Mouse (Mus musculus) heart, embryonic 11.5 days (tissue): ENCODE measurements around the gene Erc1. TPM values are rescaled to one million over a fixed set of nuclear protein-coding genes. Genes with fewer than 3 reads are reported as not detected.

Experiments used
- ATAC-seq: fragments of 200-750 bp; cut with Nextera tagmentation; replicated peaks from 2 replicates; pipeline ENCODE4 v1.8.0; 2017; ENCODE audit warnings: moderate library complexity; ENCODE audit not compliant: insufficient number of reproducible peaks, low FRiP score, low TSS enrichment
- H3K27ac ChIP-seq: fragments of 300-500 bp; sonication (generic); 2 replicates; pipeline ENCODE4 v1.5.1; 2014; ENCODE audit warnings: mild to moderate bottlenecking, low read depth, low read length
- H3K27me3 ChIP-seq: fragments of 300-500 bp; sonication (generic); 2 replicates; pipeline ENCODE4 v1.6.1; 2014; ENCODE audit warnings: mild to moderate bottlenecking, low read length, mixed read lengths; ENCODE audit not compliant: control insufficient read depth, insufficient read depth
- H3K36me3 ChIP-seq: fragments of 300-500 bp; sonication (generic); 2 replicates; pipeline ENCODE4 v1.6.1; 2014; ENCODE audit warnings: mild to moderate bottlenecking, low read length, moderate library complexity, mixed read lengths; ENCODE audit not compliant: control insufficient read depth, insufficient read depth
- H3K4me1 ChIP-seq: fragments of 300-500 bp; sonication (generic); 2 replicates; pipeline ENCODE4 v1.6.1; 2014; ENCODE audit warnings: low read length; ENCODE audit not compliant: control insufficient read depth, insufficient read depth
- H3K4me2 ChIP-seq: fragments of 300-500 bp; sonication (generic); 2 replicates; pipeline ENCODE4 v1.6.1; 2014; ENCODE audit warnings: mild to moderate bottlenecking, moderate library complexity
- H3K4me3 ChIP-seq: fragments of 300-500 bp; sonication (generic); 2 replicates; pipeline ENCODE4 v1.5.1; 2014; ENCODE audit warnings: low read depth, low read length
- H3K9ac ChIP-seq: fragments of 300-500 bp; sonication (generic); 2 replicates; pipeline ENCODE4 v1.6.1; 2014; ENCODE audit warnings: mild to moderate bottlenecking, low read depth, low read length, moderate library complexity
- H3K9me3 ChIP-seq: fragments of 300-500 bp; sonication (generic); replicated peaks from 2 replicates; pipeline ENCODE4 v1.6.1; 2016; ENCODE audit warnings: low read length; ENCODE audit not compliant: control insufficient read depth
- WGBS: fragments of 180-500 bp; shearing (Covaris S2); extraction: QIAGEN DNeasy Blood & Tissue Kit; methylation state at CpG from one replicate; pipeline ENCODE4 v1.1.7; 2014; ENCODE audit not compliant: insufficient replicate concordance; 5-methylcytosine and 5-hydroxymethylcytosine counted together
- polyA plus RNA-seq: library from polyadenylated mRNA; unstranded; fragments of >200 nt; fragmentation: Nextera tagmentation; extraction: Ambion mirVana; gene quantifications from 2 replicates; pipeline ENCODE4 v1.2.1, GENCODE M21; 2014

Erc1 gene
- polyA plus RNA-seq, 1 experiment from 2014 or later, result 21.8 TPM

DNA sequence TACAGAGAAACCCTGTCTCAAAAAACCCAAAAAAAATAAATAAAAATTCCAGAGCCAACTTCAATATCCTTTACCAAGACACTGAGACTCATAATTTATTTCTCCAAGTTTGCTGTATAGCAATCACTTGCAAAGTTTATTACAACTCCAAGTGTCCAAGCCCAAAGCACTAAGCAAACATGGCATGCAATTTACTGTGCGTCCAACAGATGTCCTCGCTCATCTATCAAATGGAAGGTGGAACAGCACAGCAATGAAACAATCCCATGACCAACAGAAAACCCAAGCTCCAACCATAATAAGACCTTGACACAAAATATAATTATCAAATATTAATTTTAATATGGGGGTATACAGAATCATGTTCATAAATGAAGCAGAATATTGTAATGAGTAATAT, 55.4 kb downstream of the Erc1 start:
- Histone ChIP-seq H3K4me1 (no peaks in the 10 kb centered on the region), H3K9ac (no peak overlapping the region), H3K9me3 (no peaks in the 10 kb centered on the region), H3K4me3 (no peak overlapping the region), H3K27ac (no peak overlapping the region), H3K36me3 (peaks cover 5% of the 10 kb centered on the region; the same call in 1 of the 2 replicates), H3K27me3 (no peaks in the 10 kb centered on the region), H3K4me2 (no peak overlapping the region)
- 34% methylated on average over 2 of the region's 2 CpGs for WGBS
- ATAC-seq, result no peak

DNA sequence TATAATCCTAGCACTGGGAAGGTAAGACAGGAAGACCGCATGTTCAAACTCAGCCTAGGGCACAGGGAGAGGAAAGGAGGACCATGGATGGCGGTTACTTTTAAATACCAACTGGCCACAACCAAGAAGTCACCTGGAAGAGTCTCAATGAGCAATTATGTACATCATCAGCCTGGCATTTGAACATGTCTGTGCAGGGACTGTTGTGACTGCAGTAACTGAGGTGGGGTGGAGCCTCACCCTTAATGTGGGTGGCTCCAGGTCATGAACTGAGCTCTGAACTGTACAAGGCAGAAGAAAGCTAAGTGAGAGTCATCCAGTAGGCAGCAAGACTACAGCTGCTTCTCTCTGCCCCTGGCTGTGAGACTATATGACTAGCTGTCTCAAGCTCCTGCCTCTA, 65.6 kb downstream of the Erc1 start:
- 90% methylated on average over 2 of the region's 2 CpGs for WGBS
- Histone ChIP-seq H3K4me2 (no peak overlapping the region), H3K36me3 (no peaks in the 10 kb centered on the region), H3K9ac (no peak overlapping the region), H3K4me3 (no peak overlapping the region), H3K27ac (no peak overlapping the region), H3K27me3 (no peaks in the 10 kb centered on the region), H3K4me1 (no peaks in the 10 kb centered on the region; the same call in 1 of the 2 replicates), H3K9me3 (no peaks in the 10 kb centered on the region)
- ATAC-seq, result no peak

DNA sequence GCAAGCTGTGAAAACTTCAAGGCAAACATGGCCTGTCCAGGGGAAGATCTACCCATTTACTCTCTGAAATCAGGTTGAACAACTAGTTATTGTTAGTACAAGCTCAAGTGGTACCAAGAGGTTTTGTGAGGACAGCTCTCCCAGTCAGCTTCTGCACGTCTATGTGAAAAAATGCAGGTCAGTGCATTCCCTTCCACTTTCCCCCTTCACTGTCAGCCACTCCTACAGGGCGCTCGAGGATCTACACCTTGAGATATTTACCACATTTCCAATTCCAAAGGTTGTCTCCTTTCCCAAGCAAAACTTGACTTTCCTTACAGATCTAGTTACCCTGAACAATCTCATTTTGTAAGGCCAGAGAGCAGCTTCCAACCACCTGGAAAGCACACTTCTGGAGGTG, 66.9 kb downstream of the Erc1 start:
- 72% methylated on average over 3 of the region's 3 CpGs for WGBS
- ATAC-seq, result no peak
- no peaks in the 10 kb centered on the region for H3K27me3 ChIP-seq

DNA sequence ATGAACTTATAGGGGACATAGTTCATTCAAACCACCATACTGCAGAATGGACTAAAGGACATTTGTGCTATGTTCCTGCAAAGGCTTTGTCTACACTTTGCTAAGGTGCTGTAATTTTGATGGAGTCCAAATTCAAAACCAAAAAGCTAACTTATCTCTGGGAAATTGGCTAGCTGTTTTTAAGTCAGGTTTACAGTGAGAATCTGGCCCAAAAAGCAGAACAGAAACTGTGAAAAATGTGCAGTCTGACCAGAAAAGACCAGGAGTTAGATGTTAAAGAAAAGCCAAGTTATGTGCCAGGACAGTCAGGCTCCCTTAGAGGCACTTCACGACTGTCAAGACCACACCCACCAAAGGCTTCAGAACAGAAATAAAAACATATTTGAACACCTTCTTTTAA, 79.2 kb downstream of the Erc1 start:
- ATAC-seq, result no peak
- 63% methylated on average over 1 of the region's 1 CpGs for WGBS
- no peaks in the 10 kb centered on the region for H3K36me3 ChIP-seq

More for the DNA sequence above, 66.9 kb downstream of the Erc1 start:
- no peak overlapping the region for H3K4me3 ChIP-seq
- H3K27ac ChIP-seq, result no peak overlapping the region
- no peaks in the 10 kb centered on the region; the same call in 1 of the 2 replicates for H3K4me1 ChIP-seq
- H3K36me3 ChIP-seq, result no peaks in the 10 kb centered on the region
- H3K9me3 ChIP-seq, result no peaks in the 10 kb centered on the region
- H3K9ac ChIP-seq, result no peak overlapping the region
- no peak overlapping the region for H3K4me2 ChIP-seq

DNA sequence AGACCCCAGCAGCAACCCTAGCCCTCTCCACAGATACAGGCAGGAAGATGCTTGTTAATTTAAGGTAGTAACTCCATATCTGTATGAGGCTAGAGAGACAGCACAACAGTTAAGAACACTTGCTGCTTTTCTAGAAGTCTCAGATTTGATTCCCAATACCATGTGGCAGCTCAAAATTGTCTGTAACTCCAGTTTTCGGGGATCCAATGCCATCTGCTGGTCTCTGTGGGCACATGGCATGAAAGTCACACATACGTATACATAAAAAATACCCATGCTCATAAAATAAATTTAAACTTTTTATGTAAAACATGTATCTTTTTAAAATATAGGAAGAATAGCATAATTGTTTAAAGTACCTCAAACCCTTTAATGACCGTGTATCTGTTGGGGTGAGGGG, 83.6 kb downstream of the Erc1 start:
- Histone ChIP-seq H3K9me3 (no peaks in the 10 kb centered on the region), H3K27me3 (no peaks in the 10 kb centered on the region), H3K4me2 (no peak overlapping the region), H3K36me3 (peaks cover 4% of the 10 kb centered on the region; the same call in 1 of the 2 replicates), H3K4me3 (no peak overlapping the region), H3K9ac (no peak overlapping the region), H3K4me1 (no peaks in the 10 kb centered on the region), H3K27ac (no peak overlapping the region)
- 83% methylated on average over 3 of the region's 3 CpGs for WGBS
- no peak for ATAC-seq

More for the DNA sequence above, 79.2 kb downstream of the Erc1 start:
- no peak overlapping the region for H3K4me2 ChIP-seq
- no peak overlapping the region for H3K4me3 ChIP-seq
- H3K27ac ChIP-seq, result no peak overlapping the region
- no peaks in the 10 kb centered on the region for H3K9me3 ChIP-seq
- H3K9ac ChIP-seq, result no peak overlapping the region
- H3K4me1 ChIP-seq, result no peaks in the 10 kb centered on the region
- H3K27me3 ChIP-seq, result no peaks in the 10 kb centered on the region

DNA sequence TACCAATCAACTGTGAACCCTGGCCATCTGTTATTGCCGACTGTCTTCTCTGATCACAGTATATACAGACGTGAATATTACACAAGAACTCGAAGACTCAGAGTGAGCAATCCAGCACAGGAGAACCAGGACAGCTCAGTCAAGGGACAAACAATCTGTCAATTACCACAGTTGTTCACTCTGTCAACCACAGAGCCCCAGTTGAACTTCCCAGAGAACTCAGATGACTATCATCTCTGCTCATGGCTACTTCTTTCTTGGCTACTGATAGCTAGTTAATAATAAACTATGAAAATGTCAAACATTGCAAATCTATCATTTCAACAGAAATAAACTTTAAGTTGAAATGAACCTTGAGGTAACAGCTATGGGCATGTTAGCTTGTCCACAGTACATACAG, 88.1 kb downstream of the Erc1 start:
- 79% methylated on average over 3 of the region's 3 CpGs for WGBS
- no peak for ATAC-seq
- peaks cover 4% of the 10 kb centered on the region; the same call in 1 of the 2 replicates for H3K36me3 ChIP-seq
- H3K4me1 ChIP-seq, result no peaks in the 10 kb centered on the region
- H3K27me3 ChIP-seq, result no peaks in the 10 kb centered on the region
- no peak overlapping the region for H3K4me3 ChIP-seq
- H3K27ac ChIP-seq, result no peak overlapping the region
- H3K4me2 ChIP-seq, result no peak overlapping the region
- H3K9me3 ChIP-seq, result no peaks in the 10 kb centered on the region
- H3K9ac ChIP-seq, result no peak overlapping the region

DNA sequence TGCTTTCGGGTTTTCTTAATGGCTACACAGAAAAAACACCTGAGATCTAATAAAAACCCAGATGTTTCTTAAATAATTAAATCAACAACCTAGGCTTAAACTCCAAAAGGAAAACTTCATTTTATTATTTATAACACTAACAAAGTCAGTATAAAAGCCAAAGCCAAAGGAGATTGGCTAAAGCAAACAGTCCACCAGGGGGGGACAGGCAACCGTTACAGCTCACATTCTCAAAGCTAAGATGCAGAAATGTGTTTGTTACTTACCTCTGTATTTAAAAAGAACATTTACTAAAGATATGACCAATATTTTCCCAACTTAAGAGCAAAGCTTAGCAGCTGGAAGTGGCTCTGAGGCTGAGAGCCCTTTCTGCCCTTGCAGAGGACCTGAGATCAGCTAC, 89.5 kb downstream of the Erc1 start:
- Histone ChIP-seq H3K4me1 (no peaks in the 10 kb centered on the region), H3K4me2 (no peak overlapping the region), H3K27ac (no peak overlapping the region), H3K9me3 (no peaks in the 10 kb centered on the region), H3K27me3 (no peaks in the 10 kb centered on the region), H3K4me3 (no peak overlapping the region), H3K36me3 (peaks cover 4% of the 10 kb centered on the region; the same call in 1 of the 2 replicates), H3K9ac (no peak overlapping the region)
- ATAC-seq, result no peak
- WGBS, result 81% methylated on average over 2 of the region's 2 CpGs

DNA sequence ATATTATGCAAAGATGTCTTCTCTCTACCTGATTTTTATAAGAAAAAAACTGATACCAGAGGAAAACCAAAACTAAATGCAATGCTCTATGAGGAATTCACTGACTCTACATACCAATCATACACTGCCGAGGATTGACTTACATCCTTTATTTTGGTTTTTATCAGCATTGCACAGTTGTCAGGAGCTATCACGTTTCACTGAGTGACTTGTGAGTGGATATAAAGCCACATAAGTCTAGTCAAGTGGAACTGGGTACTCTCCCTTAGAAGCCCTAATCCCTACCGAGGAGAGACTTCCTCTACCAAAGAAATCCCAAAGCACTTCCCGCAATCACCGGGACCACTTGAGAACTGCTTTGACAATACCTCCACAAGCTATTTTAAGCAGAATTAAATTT, 90.2 kb downstream of the Erc1 start:
- Histone ChIP-seq H3K36me3 (peaks cover 4% of the 10 kb centered on the region; the same call in 1 of the 2 replicates), H3K9ac (no peak overlapping the region), H3K4me2 (no peak overlapping the region), H3K27me3 (no peaks in the 10 kb centered on the region), H3K4me1 (no peaks in the 10 kb centered on the region), H3K4me3 (no peak overlapping the region), H3K27ac (no peak overlapping the region), H3K9me3 (no peaks in the 10 kb centered on the region)
- WGBS, result 50% methylated on average over 5 of the region's 5 CpGs
- ATAC-seq, result no peak

DNA sequence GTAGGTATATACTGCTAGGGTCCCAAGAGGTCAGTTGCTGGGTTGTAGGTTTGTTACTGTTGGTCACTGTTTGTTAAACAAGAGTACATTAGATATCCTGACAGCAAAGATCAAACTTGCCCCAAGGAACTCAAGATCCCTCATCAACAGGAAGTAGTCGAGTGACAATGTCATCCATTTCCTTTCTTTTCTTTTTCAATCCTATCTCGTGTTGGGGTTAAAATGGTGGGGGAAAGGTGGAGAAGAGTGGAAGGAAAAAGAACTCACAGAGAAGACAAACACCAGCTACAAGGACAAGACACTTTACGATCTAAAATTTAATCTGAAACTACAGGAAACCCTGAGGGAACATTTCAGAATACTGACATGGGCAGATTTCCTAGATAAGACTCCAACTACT, 92.1 kb downstream of the Erc1 start:
- Histone ChIP-seq H3K27ac (no peak overlapping the region), H3K4me1 (no peaks in the 10 kb centered on the region), H3K9me3 (no peaks in the 10 kb centered on the region), H3K4me2 (no peak overlapping the region), H3K27me3 (no peaks in the 10 kb centered on the region), H3K36me3 (peaks cover 6% of the 10 kb centered on the region; the same call in 1 of the 2 replicates), H3K9ac (no peak overlapping the region), H3K4me3 (no peak overlapping the region)
- ATAC-seq, result no peak
- WGBS, result 56% methylated on average over 3 of the region's 3 CpGs
